Mouse (Mus musculus) liver, embryonic 14 days (tissue): ENCODE results near the gene Coq10a. TPM values are rescaled to one million over a fixed set of nuclear protein-coding genes. Genes with fewer than 3 reads are reported as not detected.

Experiments
- polyA plus RNA-seq: library from polyadenylated mRNA; depleted of rRNA; stranded (reverse); fragments of >200 nt; gene quantifications from 2 replicates; pipeline ENCODE4 v1.2.3, GENCODE M21; 2012; rRNA removed

Gene Coq10a
- 6.3 and 7.8 TPM in 2 replicates for polyA plus RNA-seq

GRCm38 (mm10) chr10:128368402-128369217 is at the start of gene Coq10a:
TSS of gene Coq10a (minus strand) at chr10:128368997.

GRCm38 (mm10) chr10:128411211-128412054 is 42.6 kb upstream of the Coq10a start, which contains the start of the genes Nabp2 and Rnf41:
TSS of gene Nabp2 (minus strand) at chr10:128411492.
TSS of gene Rnf41 (plus strand) at chr10:128411657.

GRCm38 (mm10) chr10:128401056-128401455 is 32.3 kb upstream of the Coq10a start, which contains the start of gene Slc39a5:
TSS of gene Slc39a5 (minus strand) at chr10:128401229.

GRCm38 (mm10) chr10:128376455-128377211 is 7.8 kb upstream of the Coq10a start, which contains the start of gene Ankrd52:
TSS of gene Ankrd52 (plus strand) at chr10:128377115.

GRCm38 (mm10) chr10:128337306-128338181 is 31.3 kb downstream of the Coq10a start, which contains the start of gene Cs:
TSS of gene Cs (plus strand) at chr10:128337734.

GRCm38 (mm10) chr10:128322141-128323108 is 46.4 kb downstream of the Coq10a start, which contains the start of gene Cnpy2:
TSS of gene Cnpy2 (plus strand) at chr10:128322459.

Other genes with a start within 250 kb of the Coq10a start
- 10.2 and 10.3 TPM in 2 replicates for gene Rbms2, start 188.7 kb downstream of the Coq10a start, polyA plus RNA-seq
- gene Gls2, start 174.5 kb downstream of the Coq10a start, polyA plus RNA-seq: 4.7 and 5.8 TPM in 2 replicates
- gene Spryd4, start 157.2 kb downstream of the Coq10a start, polyA plus RNA-seq: 11.3 and 14.6 TPM in 2 replicates
- 0.02 TPM in 2 replicates for gene Mip, start 143.2 kb downstream of the Coq10a start, polyA plus RNA-seq
- gene Timeless, start 136.9 kb downstream of the Coq10a start, polyA plus RNA-seq: 11.7 and 14.6 TPM in 2 replicates
- gene Apon, start 114.9 kb downstream of the Coq10a start, polyA plus RNA-seq: 0.76 and 0.77 TPM in 2 replicates
- gene Apof, start 100.3 kb downstream of the Coq10a start, polyA plus RNA-seq: 55.6 and 67.0 TPM in 2 replicates
- 6.0 and 7.8 TPM in 2 replicates for gene Stat2, start 98.4 kb downstream of the Coq10a start, polyA plus RNA-seq
- gene Il23a, start 70.2 kb downstream of the Coq10a start, polyA plus RNA-seq: 0.05 and 0.07 TPM in 2 replicates
- 11.6 and 14.5 TPM in 2 replicates for gene Pan2, start 65.7 kb downstream of the Coq10a start, polyA plus RNA-seq
- 40.1 and 42.6 TPM in 2 replicates for gene Cnpy2, start 46.5 kb downstream of the Coq10a start, polyA plus RNA-seq
- 77.6 and 86.0 TPM in 2 replicates for gene Cs, start 31.3 kb downstream of the Coq10a start, polyA plus RNA-seq
- 6.6 and 7.5 TPM in 2 replicates for gene Ankrd52, start 8.1 kb upstream of the Coq10a start, polyA plus RNA-seq
- gene Slc39a5, start 32.2 kb upstream of the Coq10a start, polyA plus RNA-seq: 27.1 and 33.4 TPM in 2 replicates
- 23.4 and 25.4 TPM in 2 replicates for gene Nabp2, start 42.5 kb upstream of the Coq10a start, polyA plus RNA-seq
- gene Rnf41, start 42.7 kb upstream of the Coq10a start, polyA plus RNA-seq: 5.3 and 6.0 TPM in 2 replicates
- 29.4 and 31.2 TPM in 2 replicates for gene Smarcc2, start 90.3 kb upstream of the Coq10a start, polyA plus RNA-seq
- gene Myl6, start 125.1 kb upstream of the Coq10a start, polyA plus RNA-seq: 684 and 704 TPM in 2 replicates
- gene Myl6b, start 129.7 kb upstream of the Coq10a start, polyA plus RNA-seq: 1.3 and 2.6 TPM in 2 replicates
- 8.9 and 10.3 TPM in 2 replicates for gene Esyt1, start 156.9 kb upstream of the Coq10a start, polyA plus RNA-seq
- 3.4 and 3.9 TPM in 2 replicates for gene Zc3h10, start 178.8 kb upstream of the Coq10a start, polyA plus RNA-seq
- gene Rpl41, start 180.3 kb upstream of the Coq10a start, polyA plus RNA-seq: 2,339 and 2,756 TPM in 2 replicates
- 134 TPM in 2 replicates for gene Pa2g4, start 197.0 kb upstream of the Coq10a start, polyA plus RNA-seq
- gene Erbb3, start 220.7 kb upstream of the Coq10a start, polyA plus RNA-seq: 1.6 and 1.8 TPM in 2 replicates